Mouse (Mus musculus) left cerebral cortex, postnatal 36 days (tissue): ENCODE measurements around the gene Plg. TPM values are rescaled to one million over a fixed set of nuclear protein-coding genes. Genes with fewer than 3 reads are reported as not detected.
A peak's percentile ranks its signal among the peaks of the same experiment; 100 is the strongest.

Experiments
- DNase-seq, 2 experiments: peaks; one replicate each; pipeline ENCODE4 v3.0.0; 2021 to 2022; ENCODE audit warnings: low spot score in 2 of 2, mixed read lengths in 1 of 2
- intact Hi-C: fragments of 180-260 bp; cut with DNase I; formaldehyde crosslinking; loops from one replicate; pipeline ENCODE4 v1.15.1; 2025
- total RNA-seq, 2 experiments: library from RNA; stranded (reverse); gene quantifications; 2 replicates each; pipeline ENCODE4 v1.2.3; 2021

Plg gene
- total RNA-seq, 2 experiments from 2014 or later, result 0.18 TPM; not detected in 1

DNA sequence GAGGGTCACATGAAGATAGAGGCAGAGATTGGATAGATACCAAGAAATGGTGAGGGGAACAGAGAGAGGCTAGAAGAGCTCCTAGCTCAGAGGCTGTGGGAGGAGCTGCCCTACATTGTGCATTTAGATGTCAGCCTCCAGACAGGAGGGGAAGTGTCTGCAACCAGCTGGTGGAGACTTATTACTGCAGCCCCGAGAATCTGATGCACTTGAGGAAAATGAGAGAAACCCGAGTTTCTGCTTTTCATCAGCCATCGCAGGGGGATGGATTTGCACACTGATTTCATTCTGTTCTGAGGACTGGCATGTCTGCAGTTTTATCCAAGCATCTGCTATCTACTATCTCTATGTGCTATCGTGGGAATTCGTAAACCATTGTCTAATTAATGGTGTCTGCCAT is 53.3 kb downstream of the Plg start:
- DNase-seq, result peak; percentile 23 to 32
- intact Hi-C loops, result no loop called here

DNA sequence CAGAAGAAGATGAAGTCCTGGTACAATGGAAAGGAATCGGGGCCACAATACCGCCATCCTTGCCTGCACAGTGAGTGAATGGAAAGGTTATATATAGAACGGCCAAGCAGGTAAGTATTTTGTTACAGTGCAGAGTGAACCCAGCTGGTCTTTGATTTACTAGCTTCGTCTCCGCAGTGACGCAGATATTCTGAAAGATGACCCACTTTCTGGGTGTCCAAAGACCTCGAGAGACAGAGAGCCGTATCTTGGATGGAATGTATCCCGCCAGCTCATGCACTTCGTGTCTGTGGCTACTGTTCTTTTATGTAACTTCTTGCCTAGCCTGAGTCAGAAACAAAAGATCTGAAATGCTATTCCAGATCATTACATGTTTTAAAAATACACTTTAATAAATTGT is 59.4 kb downstream of the Plg start:
- intact Hi-C loops, result no loop called here
- no peak for DNase-seq

DNA sequence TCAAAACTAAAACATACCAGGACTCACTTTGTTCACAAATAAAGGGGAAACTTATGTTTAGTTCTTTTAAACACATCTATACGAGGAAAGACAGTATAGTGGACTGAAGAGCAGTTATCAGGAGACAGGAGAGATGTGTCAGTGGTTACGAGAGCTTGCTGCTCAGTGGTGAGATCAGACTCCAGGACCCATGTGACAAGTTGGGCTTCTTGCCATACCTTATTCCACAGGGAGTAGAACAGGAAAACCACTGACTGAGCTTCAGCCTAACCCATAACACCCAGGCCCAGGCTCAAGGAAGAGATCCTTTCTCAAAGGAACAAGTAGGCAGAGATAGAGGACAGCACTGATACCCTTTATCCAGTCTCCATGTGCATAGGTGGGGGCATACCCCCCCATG is 66.2 kb downstream of the Plg start:
- DNase-seq, result no peak
- intact Hi-C loops, result no loop called here

DNA sequence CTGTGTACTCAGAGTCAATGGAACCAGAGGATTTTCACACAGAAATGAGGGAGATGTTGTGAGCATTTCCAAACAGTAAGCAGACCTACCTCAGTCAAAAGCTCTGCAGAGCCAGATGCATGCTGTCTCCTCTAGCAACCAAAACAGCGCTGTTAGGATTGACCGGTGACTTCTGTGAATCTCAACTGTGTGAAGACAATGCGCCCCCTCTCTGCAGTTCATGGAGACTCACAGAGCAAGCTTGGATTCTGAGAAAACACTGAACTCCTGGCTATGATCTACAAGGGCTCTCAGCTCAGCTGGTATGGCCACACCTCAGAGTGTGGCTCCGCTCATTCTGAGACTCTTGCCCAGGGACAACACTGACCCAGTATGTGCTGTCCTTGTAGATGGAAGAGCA is 72.8 kb downstream of the Plg start:
- intact Hi-C loops, result no loop called here
- no peak for DNase-seq

DNA sequence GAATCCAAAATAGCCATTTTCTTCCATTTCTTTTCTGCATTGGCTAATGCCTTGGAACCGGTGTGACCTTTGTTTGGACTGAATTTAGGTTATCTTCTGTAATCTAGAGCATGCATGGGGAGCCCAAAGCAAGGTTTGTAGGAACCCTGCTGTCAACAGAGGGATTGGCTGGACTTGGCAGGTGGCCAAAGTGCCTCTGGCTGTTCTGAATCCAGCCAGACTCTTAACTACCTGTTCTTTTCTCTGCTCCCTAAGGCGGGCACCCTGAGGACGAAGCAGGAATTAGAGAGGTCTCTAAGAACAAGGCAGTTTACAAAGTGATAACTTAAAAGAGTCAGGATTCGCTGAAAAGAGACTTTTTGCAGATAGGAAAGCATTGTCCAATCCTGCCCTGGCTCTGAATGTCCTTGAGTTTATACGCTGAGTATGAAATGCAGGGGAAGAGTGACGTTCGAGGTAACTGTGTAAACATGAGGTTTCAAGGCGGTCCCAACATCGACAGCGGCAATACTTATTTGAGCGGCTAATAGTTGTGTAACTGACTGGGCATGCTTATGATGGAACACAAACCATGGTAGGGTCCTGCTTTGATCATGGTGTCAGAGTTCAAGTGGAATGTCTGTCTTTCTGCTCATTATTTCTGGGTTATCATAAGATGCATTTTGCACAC is 74.6 kb downstream of the Plg start:
- no peak for DNase-seq
- intact Hi-C loops, result no loop called here

DNA sequence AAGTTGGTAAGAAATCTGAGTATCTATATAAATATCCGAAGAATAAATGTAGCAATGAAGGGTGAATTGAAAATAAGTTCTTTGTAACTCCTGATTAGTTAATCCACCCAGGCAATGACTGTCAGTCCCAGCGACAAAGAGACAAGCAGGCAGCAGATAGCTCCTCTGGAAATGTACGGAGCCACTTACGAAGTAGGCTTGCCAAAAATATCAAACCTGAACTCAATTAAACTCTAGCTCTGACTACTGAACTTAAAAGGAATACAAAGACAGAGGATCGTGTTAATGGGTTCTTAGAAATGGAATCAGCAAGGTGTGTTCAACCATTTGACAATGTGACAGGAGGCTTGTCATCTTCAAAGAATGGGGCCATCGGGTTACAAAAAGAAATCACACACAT is 75.3 kb downstream of the Plg start:
- intact Hi-C loops, result no loop called here
- no peak for DNase-seq

DNA sequence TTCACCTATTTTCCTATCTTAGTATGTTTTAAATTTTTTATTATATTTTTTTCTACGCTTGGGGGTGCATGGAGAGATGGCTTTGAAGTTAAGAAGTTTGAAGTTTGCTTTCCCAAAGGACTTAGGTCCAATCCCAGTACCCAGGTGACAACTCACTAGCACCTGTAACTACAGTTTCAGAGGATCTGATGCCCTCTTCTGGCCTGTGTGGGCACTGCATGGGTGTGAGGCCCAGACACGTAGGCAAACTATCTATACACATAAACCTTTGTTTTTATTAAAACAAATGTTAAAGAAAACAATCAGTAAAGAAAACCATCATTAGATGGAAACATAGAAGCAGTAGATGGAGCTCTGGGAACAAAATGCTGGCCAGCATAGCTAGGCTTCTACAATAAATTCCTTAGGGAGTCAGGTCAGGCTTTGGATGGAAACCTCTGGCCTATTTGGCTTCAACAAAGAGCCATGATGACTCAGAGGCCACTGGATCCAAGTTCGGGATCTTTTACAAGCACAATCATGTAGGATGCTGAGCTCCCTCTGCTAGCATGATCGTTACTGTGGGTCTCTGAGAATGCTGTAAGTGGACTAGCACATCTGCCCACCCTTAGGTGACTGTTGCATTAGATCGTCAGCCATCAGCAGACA is 76.9 kb downstream of the Plg start:
- DNase-seq, result no peak

DNA sequence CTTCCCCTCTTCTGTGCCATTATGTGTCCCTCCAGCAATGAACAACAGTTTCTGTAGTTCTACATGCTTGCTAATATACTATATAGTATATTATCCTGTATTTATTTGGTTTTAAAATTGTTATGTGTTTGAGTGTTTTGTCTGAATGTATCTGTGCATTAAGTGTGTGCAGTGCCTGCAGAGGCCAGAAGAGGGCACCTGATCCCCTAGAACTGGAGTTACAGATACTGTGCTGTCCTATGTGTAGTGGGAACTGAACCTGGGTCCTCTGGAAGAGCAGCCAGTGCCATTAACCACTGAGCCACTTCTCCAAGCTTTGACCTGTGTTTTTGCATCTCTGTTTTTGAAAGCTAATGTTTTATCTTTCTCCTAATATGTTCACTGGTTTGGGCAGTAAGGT is 82.8 kb downstream of the Plg start:
- no peak for DNase-seq
- intact Hi-C loops, result no loop called here

More for the DNA sequence above, 76.9 kb downstream of the Plg start:
- intact Hi-C loops, result no loop called here

DNA sequence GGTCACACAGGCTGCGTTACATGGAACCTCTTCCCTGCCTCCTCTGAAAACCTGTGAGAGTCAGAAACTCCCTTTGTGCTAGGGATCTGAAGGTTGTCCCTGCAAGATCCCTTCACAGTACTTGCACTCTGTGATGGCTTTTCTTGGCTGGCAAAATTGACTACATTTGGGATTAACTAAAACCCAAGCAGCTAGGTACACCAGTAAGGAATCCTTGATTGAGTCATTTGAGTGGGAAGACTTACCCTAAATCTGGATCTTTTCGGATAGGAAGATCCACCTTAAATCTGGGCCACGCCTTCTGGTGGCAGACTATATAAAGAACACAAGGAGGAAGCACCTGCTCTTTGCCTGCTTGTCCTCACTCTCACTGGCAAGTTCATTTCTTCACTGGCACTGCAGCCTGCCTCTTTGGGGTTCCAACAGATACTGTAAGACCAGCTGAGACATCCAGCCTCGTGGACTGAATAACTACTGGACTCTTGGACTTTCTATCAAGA is 88.1 kb downstream of the Plg start:
- peak in 1 of 2 experiments; percentile 25 for DNase-seq
- intact Hi-C loops, result no loop called here

DNA sequence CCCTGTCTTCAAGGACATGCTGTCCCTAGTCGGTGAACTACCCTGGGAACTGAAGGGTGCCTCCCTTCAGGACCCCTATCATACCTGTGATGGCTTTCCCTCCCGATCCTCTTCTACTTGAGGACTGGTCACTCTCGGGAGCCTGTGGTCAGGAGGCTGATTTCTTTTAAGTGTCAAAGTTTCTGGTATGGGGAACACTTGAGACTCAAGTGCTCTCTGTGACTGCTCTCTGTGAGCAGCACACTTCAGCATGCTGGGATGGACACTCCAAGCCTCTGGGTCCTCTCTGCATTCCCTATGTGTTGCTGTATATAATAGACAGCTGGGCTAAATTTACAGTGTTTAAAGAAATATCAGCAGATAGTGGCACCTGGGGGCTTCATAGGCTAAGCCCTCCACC is 89.2 kb downstream of the Plg start:
- intact Hi-C loops, result no loop called here
- DNase-seq, result no peak

DNA sequence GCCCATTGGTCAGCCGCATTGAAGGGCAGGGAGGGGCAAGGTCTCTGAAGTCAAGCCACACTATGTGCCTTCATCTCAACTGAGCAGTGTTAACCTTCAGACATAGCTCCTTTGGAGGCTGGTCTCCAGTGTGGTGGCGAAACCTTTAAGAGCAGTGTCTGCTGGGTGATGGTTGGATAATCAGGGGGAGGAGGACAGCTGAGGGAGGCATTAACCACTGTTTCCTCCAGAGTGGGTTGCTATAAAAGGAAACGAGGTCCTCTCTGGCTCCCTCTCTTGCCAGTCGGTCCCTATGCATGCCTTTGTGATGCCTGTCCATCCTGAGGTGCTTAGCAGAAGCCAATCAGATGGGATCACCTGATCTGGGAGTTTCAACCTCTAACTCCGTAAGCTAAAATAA is 90.3 kb downstream of the Plg start:
- DNase-seq, result no peak
- intact Hi-C loops, result no loop called here

Other genes starting within 250 kb of the Plg start
- 10 to 100 TPM; 45.1 to 54.7 TPM for gene Map3k4, start 59.8 kb upstream of the Plg start, total RNA-seq
- 1 to 10 TPM; 2.2 to 3.0 TPM for gene Slc22a3, start 129.1 kb downstream of the Plg start, total RNA-seq
- under 1 TPM; 0.75 to 0.84 TPM for gene Slc22a2, start 205.5 kb downstream of the Plg start, total RNA-seq